Mouse (Mus musculus) B cell, adult 62 days (primary cell): ENCODE measurements around the gene Ehbp1. TPM values are rescaled to one million over a fixed set of nuclear protein-coding genes. Genes with fewer than 3 reads are reported as not detected.

ENCODE experiments used
- total RNA-seq: library from RNA; stranded (reverse); gene quantifications from 4 replicates; pipeline ENCODE4 v1.2.4, GENCODE M21; 2023

Gene Ehbp1
- 7.2 to 9.1 TPM (median 8.1 TPM) in 4 replicates for total RNA-seq

GRCm38 (mm10) chr11:22342242-22343207 lies at the start of gene Ehbp1:
Gene Ehbp1, minus strand, starts transcription at chr11:22342292.

GRCm38 (mm10) chr11:22002783-22003340 lies 339.2 kb downstream of the Ehbp1 start, which contains the start of gene Otx1:
Gene Otx1, minus strand, starts transcription at chr11:22002897.

Other genes with a start within 250 kb of the Ehbp1 start
- 1.5 to 2.5 TPM (median 1.5 TPM) in 4 replicates for gene Tmem17, start 169.8 kb upstream of the Ehbp1 start, total RNA-seq